Mouse (Mus musculus): ENCODE measurements around the gene Npepps.
A peak's percentile ranks its signal among the peaks of the same experiment; 100 is the strongest.
"Not testable (repeated sequence)": the region's sequence is repeated elsewhere in the genome, so short reads cannot be mapped to it uniquely, and the experiment has no call there.

The Npepps gene

GRCm38 (mm10) chr11:97292731-97293130 is 12.3 kb upstream of the Npepps start:
- DNase-seq (ENCODE audit: low spot score), result no peak

GRCm38 (mm10) chr11:97289276-97290230 is 9.1 kb upstream of the Npepps start:
- no peak for DNase-seq (ENCODE audit: low spot score)

GRCm38 (mm10) chr11:97287643-97288042 is 7.2 kb upstream of the Npepps start:
- no peak for DNase-seq (ENCODE audit: low spot score)

- no peak for DNase-seq (ENCODE audit: low spot score)
Observed at GRCm38 (mm10) chr11:97286973-97287372, 6.5 kb upstream of the Npepps start.

- no peak for DNase-seq (ENCODE audit: low spot score)
Observed at GRCm38 (mm10) chr11:97285852-97286775, 5.7 kb upstream of the Npepps start.

- DNase-seq (ENCODE audit: low spot score), result no peak
Observed at GRCm38 (mm10) chr11:97284854-97285253, 4.4 kb upstream of the Npepps start.

- no peak for DNase-seq (ENCODE audit: low spot score)
Observed at GRCm38 (mm10) chr11:97282179-97282578, 1.7 kb upstream of the Npepps start.

- peak; percentile 35 for DNase-seq (ENCODE audit: low spot score)
Observed at GRCm38 (mm10) chr11:97279405-97280215, 828 bp downstream of the Npepps start.

GRCm38 (mm10) chr11:97279040-97279404 is 1.4 kb downstream of the Npepps start:
- DNase-seq (ENCODE audit: low spot score), result no peak

GRCm38 (mm10) chr11:97278456-97278855 is 2.0 kb downstream of the Npepps start:
- DNase-seq (ENCODE audit: low spot score), result no peak

GRCm38 (mm10) chr11:97277166-97277565 is 3.3 kb downstream of the Npepps start:
- DNase-seq (ENCODE audit: low spot score), result no peak

GRCm38 (mm10) chr11:97276019-97276418 is 4.4 kb downstream of the Npepps start:
- no peak for DNase-seq (ENCODE audit: low spot score)

- no peak for DNase-seq (ENCODE audit: low spot score)
Observed at GRCm38 (mm10) chr11:97275349-97275748, 5.1 kb downstream of the Npepps start.

- not testable (repeated sequence) for DNase-seq (ENCODE audit: low spot score)
Observed at GRCm38 (mm10) chr11:97274947-97275346, 5.5 kb downstream of the Npepps start.

GRCm38 (mm10) chr11:97273613-97274012 is 6.8 kb downstream of the Npepps start:
- no peak for DNase-seq (ENCODE audit: low spot score)

- DNase-seq (ENCODE audit: low spot score), result no peak
Observed at GRCm38 (mm10) chr11:97272835-97273234, 7.6 kb downstream of the Npepps start.

- not testable (repeated sequence) for DNase-seq (ENCODE audit: low spot score)
Observed at GRCm38 (mm10) chr11:97270004-97270403, 10.4 kb downstream of the Npepps start.

- DNase-seq (ENCODE audit: low spot score), result not testable (repeated sequence)
Observed at GRCm38 (mm10) chr11:97266544-97266943, 13.9 kb downstream of the Npepps start.

GRCm38 (mm10) chr11:97249649-97250048 is 30.8 kb downstream of the Npepps start:
- not testable (repeated sequence) for DNase-seq (ENCODE audit: low spot score)

GRCm38 (mm10) chr11:97246510-97247159 is 33.8 kb downstream of the Npepps start:
- DNase-seq (ENCODE audit: low spot score), result no peak

GRCm38 (mm10) chr11:97241321-97241720 is 39.1 kb downstream of the Npepps start:
- no peak for DNase-seq (ENCODE audit: low spot score)
